ENCODE assay signal across 11 mouse cellular contexts in genomic region chr2:105672596-105672960, GRCm38 (mm10). TPM values are rescaled to one million over a fixed set of nuclear protein-coding genes. Genes with fewer than 3 reads are reported as not detected.
A peak's percentile ranks its signal among the peaks of the same experiment; 100 is the strongest.
DNase-seq lines count a peak whose midpoint lies in the region; ATAC-seq lines count a peak whose summit lies in the region.
"Had no signal": no experiment of that assay in that cellular context is flagged by ENCODE, and none has a peak within 500 bp of the region (broad histone marks: within the 10 kb centered on the region; RNA-seq: fewer than 3 reads in every experiment).

No protein-coding gene starts in this region.

- no peak for DNase-seq in heart, postnatal 14 days
- DNase-seq in ZHBTc4 (ENCODE audit: low read depth, low spot score) = peak; percentile 39
- DNase-seq in midbrain, embryonic 11.5 days (ENCODE audit: low spot score, missing footprints) = no peak
- DNase-seq in spleen, adult 18-20 months = no peak
- no peak for DNase-seq in kidney, adult 11 months
- no peak for DNase-seq in thymus, adult 18-20 months
- DNase-seq: adrenal gland, adult 8-10 months had no signal

- WGBS in heart, embryonic 12.5 days = 2% methylated on average over 15 of the region's 16 CpGs
- WGBS in forebrain, embryonic 12.5 days = 1% methylated on average over 16 of the region's 16 CpGs
- under 1% methylated on average over 16 of the region's 16 CpGs for WGBS in midbrain, embryonic 11.5 days

- peaks cover 93% of the 10 kb centered on the region for H3K27me3 ChIP-seq in heart, embryonic 12.5 days (replicated peaks)
- peaks cover 68% of the 10 kb centered on the region for H3K27me3 ChIP-seq in forebrain, embryonic 12.5 days
- peaks cover 95% of the 10 kb centered on the region for H3K27me3 ChIP-seq in midbrain, embryonic 11.5 days (ENCODE audit: control insufficient read depth, insufficient read depth, low read length)

- intact Hi-C loops in heart, postnatal 14 days (cut with DNase I) = loop anchor here (5.0 kb wide), 1 partner anchor 235 kb away; no protein-coding TSS in a partner anchor

- H3K4me1 ChIP-seq in heart, embryonic 12.5 days (replicated peaks) = peaks cover 41% of the 10 kb centered on the region
- peaks cover 69% of the 10 kb centered on the region for H3K4me1 ChIP-seq in forebrain, embryonic 12.5 days
- H3K4me1 ChIP-seq in midbrain, embryonic 11.5 days (ENCODE audit: control insufficient read depth, insufficient read depth, low read length) = peaks cover 4% of the 10 kb centered on the region; the same call in 1 of the 2 replicates

- ATAC-seq in heart, embryonic 12.5 days (ENCODE audit: insufficient number of reproducible peaks, low FRiP score) = no peak
- no peak for ATAC-seq in forebrain, embryonic 12.5 days (ENCODE audit: low FRiP score)
- ATAC-seq in midbrain, embryonic 11.5 days (ENCODE audit: low FRiP score) = no peak
- ATAC-seq: inflammation-experienced regulatory T-cells, adult 6 months had no signal

- no peaks in the 10 kb centered on the region for H3K9me3 ChIP-seq in heart, embryonic 12.5 days (replicated peaks)
- no peaks in the 10 kb centered on the region for H3K9me3 ChIP-seq in forebrain, embryonic 12.5 days
- no peaks in the 10 kb centered on the region for H3K9me3 ChIP-seq in midbrain, embryonic 11.5 days (ENCODE audit: control insufficient read depth, low read length)

- H3K36me3 ChIP-seq in heart, embryonic 12.5 days = no peaks in the 10 kb centered on the region
- no peaks in the 10 kb centered on the region for H3K36me3 ChIP-seq in forebrain, embryonic 12.5 days (replicated peaks)
- no peaks in the 10 kb centered on the region for H3K36me3 ChIP-seq in midbrain, embryonic 11.5 days (ENCODE audit: control insufficient read depth, insufficient read depth, low read length)

- no peak overlapping the region for H3K27ac ChIP-seq in heart, embryonic 12.5 days (ENCODE audit: poor library complexity, severe bottlenecking)
- peak overlapping the region; percentile 96 for H3K27ac ChIP-seq in forebrain, embryonic 12.5 days
- no peak overlapping the region; the same call in 1 of the 2 replicates for H3K27ac ChIP-seq in midbrain, embryonic 11.5 days (ENCODE audit: low read depth, low read length)

- H3K4me3 ChIP-seq in heart, embryonic 12.5 days = peak overlapping the region; percentile 7; the same call in 1 of the 2 replicates
- H3K4me3 ChIP-seq in forebrain, embryonic 12.5 days (replicated peaks) = peak overlapping the region; percentile 80
- peak overlapping the region; percentile 40; the same call in 1 of the 2 replicates for H3K4me3 ChIP-seq in midbrain, embryonic 11.5 days (ENCODE audit: low read depth, low read length)
- H3K4me3 ChIP-seq: erythroblast, embryonic 14.5 days had no signal

- H3K4me2 ChIP-seq in heart, embryonic 12.5 days = peak overlapping the region; percentile 25; the same call in 1 of the 2 replicates
- H3K4me2 ChIP-seq in forebrain, embryonic 12.5 days = peak overlapping the region; percentile 73
- H3K4me2 ChIP-seq in midbrain, embryonic 11.5 days = peak overlapping the region; percentile 61

- no peak overlapping the region for H3K9ac ChIP-seq in heart, embryonic 12.5 days
- H3K9ac ChIP-seq in forebrain, embryonic 12.5 days = peak overlapping the region; percentile 97
- peak overlapping the region; percentile 7 for H3K9ac ChIP-seq in midbrain, embryonic 11.5 days (ENCODE audit: low read length)

RNA-seq across cellular contexts. Expression of gene Pax6, which starts 3.9 kb away (rescaled TPM):
- 0.28 and 0.46 TPM in 2 replicates for polyA plus RNA-seq in heart, embryonic 12.5 days (2016; fragmentation: Nextera tagmentation; extraction: Ambion mirVana)
- total RNA-seq in heart, postnatal 14 days (2021) = not detected
- polyA plus RNA-seq in forebrain, embryonic 12.5 days (2016; fragmentation: Nextera tagmentation; extraction: Ambion mirVana) = 110 and 111 TPM in 2 replicates
- 45.5 and 45.7 TPM in 2 replicates for polyA plus RNA-seq in midbrain, embryonic 11.5 days (2014; fragmentation: Nextera tagmentation; extraction: Ambion mirVana)
- total RNA-seq: adrenal gland, adult 8-10 months had no signal

Comparison
In these comparisons a context has a peak if more than half of its experiments do, and no peak if none do; other contexts are left out.
1. H3K4me3 ChIP-seq: peak in every context shown above with its lines; median percentile 80 in forebrain, embryonic 12.5 days; 40 in midbrain, embryonic 11.5 days; 7 in heart, embryonic 12.5 days.
2. RNA of gene Pax6, which starts 3.9 kb away (polyA plus RNA-seq): 110 to 111 TPM in forebrain, embryonic 12.5 days and 45.5 to 45.7 TPM in midbrain, embryonic 11.5 days; 0.28 to 0.46 TPM in heart, embryonic 12.5 days; every median in the first group is over 10 times any median in the second.
3. Peak in every context shown above with its lines, with median percentiles within 50 percentile points of each other: H3K4me2 ChIP-seq.